Mouse (Mus musculus): Measurements from ENCODE around the gene 1700010B08Rik. TPM values are rescaled to one million over a fixed set of nuclear protein-coding genes. Genes with fewer than 3 reads are reported as not detected.
A peak's percentile ranks its signal among the peaks of the same experiment; 100 is the strongest.

Gene 1700010B08Rik
- polyA plus RNA-seq, 1 experiment from 2014 or later: not detected

- Histone ChIP-seq H3K4me3 (no peak overlapping the region), H3K9ac (no peak overlapping the region), H3K4me2 (replicated peaks) (no peak overlapping the region), H3K4me1 (peaks cover 40% of the 10 kb centered on the region), H3K27ac (peak overlapping the region; percentile 62), H3K36me3 (no peaks in the 10 kb centered on the region), H3K9me3 (replicated peaks) (no peaks in the 10 kb centered on the region), H3K27me3 (no peaks in the 10 kb centered on the region)
- 32% methylated on average over 8 of the region's 8 CpGs for WGBS
- peak; percentile 61; the same call in 1 of the 2 replicates for ATAC-seq (ENCODE audit: low FRiP score)
Measured at GRCm38 (mm10) chr2:173755433-173756144, 36.4 kb downstream of the 1700010B08Rik start.

GRCm38 (mm10) chr2:173757624-173758155 lies 38.5 kb downstream of the 1700010B08Rik start:
- H3K27ac ChIP-seq: no peak overlapping the region
- no peak overlapping the region for H3K4me2 ChIP-seq (replicated peaks)
- no peaks in the 10 kb centered on the region for H3K27me3 ChIP-seq
- H3K4me3 ChIP-seq: no peak overlapping the region
- 87% methylated on average over 8 of the region's 8 CpGs for WGBS
- no peak for ATAC-seq (ENCODE audit: low FRiP score)
- peaks cover 45% of the 10 kb centered on the region for H3K4me1 ChIP-seq
- no peak overlapping the region for H3K9ac ChIP-seq
- H3K36me3 ChIP-seq: no peaks in the 10 kb centered on the region
- H3K9me3 ChIP-seq (replicated peaks): no peaks in the 10 kb centered on the region

GRCm38 (mm10) chr2:173760607-173761006 lies 41.4 kb downstream of the 1700010B08Rik start:
- Histone ChIP-seq H3K9ac (no peak overlapping the region), H3K4me3 (no peak overlapping the region), H3K27me3 (no peaks in the 10 kb centered on the region), H3K9me3 (replicated peaks) (no peaks in the 10 kb centered on the region), H3K4me2 (replicated peaks) (no peak overlapping the region), H3K27ac (no peak overlapping the region), H3K4me1 (peaks cover 61% of the 10 kb centered on the region), H3K36me3 (no peaks in the 10 kb centered on the region)
- ATAC-seq (ENCODE audit: low FRiP score): no peak
- 89% methylated on average over 6 of the region's 6 CpGs for WGBS

GRCm38 (mm10) chr2:173764629-173765028 lies 45.4 kb downstream of the 1700010B08Rik start:
- H3K27me3 ChIP-seq: no peaks in the 10 kb centered on the region
- H3K4me1 ChIP-seq: peaks cover 58% of the 10 kb centered on the region
- WGBS: 43% methylated on average over 3 of the region's 3 CpGs
- H3K36me3 ChIP-seq: 0 out of 2 replicates have a peak, but pooled peaks cover 7% of the 10 kb centered on the region
- H3K4me2 ChIP-seq (replicated peaks): no peak overlapping the region
- no peaks in the 10 kb centered on the region for H3K9me3 ChIP-seq (replicated peaks)
- no peak overlapping the region for H3K4me3 ChIP-seq
- peak; percentile 77 for ATAC-seq (ENCODE audit: low FRiP score)
- no peak overlapping the region for H3K9ac ChIP-seq
- H3K27ac ChIP-seq: peak overlapping the region; percentile 55

GRCm38 (mm10) chr2:173767959-173768595 lies 48.9 kb downstream of the 1700010B08Rik start:
- Histone ChIP-seq H3K4me1 (peaks cover 65% of the 10 kb centered on the region), H3K36me3 (0 out of 2 replicates have a peak, but pooled peaks cover 7% of the 10 kb centered on the region), H3K4me2 (replicated peaks) (no peak overlapping the region), H3K9ac (no peak overlapping the region), H3K9me3 (replicated peaks) (no peaks in the 10 kb centered on the region), H3K27me3 (no peaks in the 10 kb centered on the region), H3K27ac (peak overlapping the region; percentile 55), H3K4me3 (no peak overlapping the region)
- no peak for ATAC-seq (ENCODE audit: low FRiP score)
- WGBS: 71% methylated on average over 8 of the region's 8 CpGs

GRCm38 (mm10) chr2:173769183-173769582 lies 50.0 kb downstream of the 1700010B08Rik start:
- Histone ChIP-seq H3K4me2 (replicated peaks) (no peak overlapping the region), H3K9me3 (replicated peaks) (no peaks in the 10 kb centered on the region), H3K36me3 (0 out of 2 replicates have a peak, but pooled peaks cover 7% of the 10 kb centered on the region), H3K9ac (no peak overlapping the region), H3K4me1 (peaks cover 63% of the 10 kb centered on the region), H3K27ac (peak overlapping the region; percentile 40; the same call in 1 of the 2 replicates), H3K27me3 (no peaks in the 10 kb centered on the region), H3K4me3 (no peak overlapping the region)
- 65% methylated on average over 10 of the region's 10 CpGs for WGBS
- no peak for ATAC-seq (ENCODE audit: low FRiP score)

DNA sequence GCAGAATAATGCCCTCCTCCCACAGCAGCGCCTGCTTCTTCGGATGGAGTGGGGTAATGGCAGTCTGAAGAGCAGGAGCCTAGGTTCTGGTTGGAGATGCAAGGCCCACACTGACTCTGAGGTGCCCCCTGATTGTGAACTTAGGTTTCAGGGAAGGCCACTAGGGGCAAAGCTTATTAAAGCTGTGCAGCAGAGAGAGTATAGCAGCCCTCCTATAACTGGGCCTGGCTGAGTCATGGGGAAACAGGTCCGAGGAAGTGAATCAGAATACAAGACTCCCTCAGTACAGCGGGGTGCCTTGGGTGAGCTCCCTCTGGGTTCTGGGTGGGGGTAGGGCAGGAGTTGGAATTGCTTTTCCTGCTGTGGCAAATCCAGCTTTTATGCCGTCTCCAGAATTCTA lies 51.4 kb downstream of the 1700010B08Rik start:
- H3K27me3 ChIP-seq: no peaks in the 10 kb centered on the region
- H3K27ac ChIP-seq: peak overlapping the region; percentile 62
- 70% methylated on average over 5 of the region's 5 CpGs for WGBS
- H3K4me1 ChIP-seq: peaks cover 60% of the 10 kb centered on the region
- H3K4me3 ChIP-seq: no peak overlapping the region
- H3K9ac ChIP-seq: no peak overlapping the region
- H3K36me3 ChIP-seq: 0 out of 2 replicates have a peak, but pooled peaks cover 7% of the 10 kb centered on the region
- H3K9me3 ChIP-seq (replicated peaks): no peaks in the 10 kb centered on the region
- no peak overlapping the region for H3K4me2 ChIP-seq (replicated peaks)
- ATAC-seq (ENCODE audit: low FRiP score): no peak

Small RNAs within 50 kb of the gene (microRNA-seq; reads per million reads assigned to microRNA genes)
- not detected for gene Mir6340

Other genes starting within 250 kb of the 1700010B08Rik start
- gene 1700021F07Rik, start 196.8 kb upstream of the 1700010B08Rik start, polyA plus RNA-seq (2016; fragmentation: Nextera tagmentation; extraction: Ambion mirVana): not detected in 2 replicates
- not detected in 2 replicates for gene Ankrd60, start 141.1 kb upstream of the 1700010B08Rik start, polyA plus RNA-seq (2016; fragmentation: Nextera tagmentation; extraction: Ambion mirVana)
- gene Rab22a, start 59.7 kb upstream of the 1700010B08Rik start, polyA plus RNA-seq (2016; fragmentation: Nextera tagmentation; extraction: Ambion mirVana): 51.1 and 51.4 TPM in 2 replicates
- gene Vapb, start 18.1 kb downstream of the 1700010B08Rik start, polyA plus RNA-seq (2016; fragmentation: Nextera tagmentation; extraction: Ambion mirVana): 10.7 and 14.2 TPM in 2 replicates